9 mouse cellular contexts compared by ENCODE assay signal in genomic region chr9:58157838-58158237, GRCm38 (mm10). TPM values are rescaled to one million over a fixed set of nuclear protein-coding genes. Genes with fewer than 3 reads are reported as not detected.
DNase-seq lines count a peak whose midpoint lies in the region; ATAC-seq and TF ChIP-seq lines count a peak whose summit lies in the region.
"Had no signal": no experiment of that assay in that cellular context is flagged by ENCODE, and none has a peak within 500 bp of the region (broad histone marks: within the 10 kb centered on the region; RNA-seq: fewer than 3 reads in every experiment).

No protein-coding gene starts in this region.

- no peak overlapping the region for H3K4me2 ChIP-seq in forebrain, postnatal 0 days (ENCODE audit: low read depth)
- H3K4me2 ChIP-seq in forebrain, embryonic 13.5 days, result no peak overlapping the region
- H3K4me2 ChIP-seq in limb, embryonic 11.5 days (ENCODE audit: low read depth, severe bottlenecking), result peak overlapping the region; percentile 47

- 84% methylated on average over 13 of the region's 13 CpGs for WGBS in forebrain, postnatal 0 days
- WGBS in forebrain, embryonic 13.5 days, result 88% methylated on average over 13 of the region's 13 CpGs
- 87% methylated on average over 13 of the region's 13 CpGs for WGBS in limb, embryonic 11.5 days

- H3K9ac ChIP-seq in forebrain, postnatal 0 days, result no peak overlapping the region
- no peak overlapping the region for H3K9ac ChIP-seq in forebrain, embryonic 13.5 days
- H3K9ac ChIP-seq in limb, embryonic 11.5 days (ENCODE audit: low read length), result peak overlapping the region; percentile 42

- H3K27me3 ChIP-seq in forebrain, postnatal 0 days (ENCODE audit: insufficient read depth, low read length), result no peaks in the 10 kb centered on the region
- no peaks in the 10 kb centered on the region for H3K27me3 ChIP-seq in forebrain, embryonic 13.5 days
- H3K27me3 ChIP-seq in limb, embryonic 11.5 days (ENCODE audit: control insufficient read depth, insufficient read depth, low read length), result no peaks in the 10 kb centered on the region

- 0 out of 2 replicates have a peak overlapping the region, but pooled peaks have one; percentile 21 for H3K27ac ChIP-seq in forebrain, postnatal 0 days (ENCODE audit: low read depth, low read length)
- no peak overlapping the region for H3K27ac ChIP-seq in forebrain, embryonic 13.5 days
- peak overlapping the region; percentile 92 for H3K27ac ChIP-seq in limb, embryonic 11.5 days (replicated peaks; ENCODE audit: low read depth, low read length)

- H3K36me3 ChIP-seq in forebrain, postnatal 0 days (ENCODE audit: insufficient read depth), result no peaks in the 10 kb centered on the region
- H3K36me3 ChIP-seq in forebrain, embryonic 13.5 days (ENCODE audit: poor library complexity, severe bottlenecking), result no peaks in the 10 kb centered on the region
- H3K36me3 ChIP-seq in limb, embryonic 11.5 days (ENCODE audit: control insufficient read depth, insufficient read depth, low read length), result peaks cover 2% of the 10 kb centered on the region; the same call in 1 of the 2 replicates

- no peak for ATAC-seq in forebrain, postnatal 0 days
- no peak for ATAC-seq in forebrain, embryonic 13.5 days
- no peak for ATAC-seq in limb, embryonic 11.5 days (ENCODE audit: insufficient number of reproducible peaks, low FRiP score, low TSS enrichment, low read depth)
- ATAC-seq in CD4-positive, CD25-positive, alpha-beta regulatory T cell, adult 4 months, result no peak

- no peaks in the 10 kb centered on the region for H3K9me3 ChIP-seq in forebrain, postnatal 0 days (ENCODE audit: low read length)
- no peaks in the 10 kb centered on the region for H3K9me3 ChIP-seq in forebrain, embryonic 13.5 days (replicated peaks)
- H3K9me3 ChIP-seq in limb, embryonic 11.5 days (ENCODE audit: control insufficient read depth, low read length), result no peaks in the 10 kb centered on the region

- DNase-seq in forebrain, postnatal 0 days, result no peak
- DNase-seq in lung, postnatal 10 days, result peak; percentile 24
- DNase-seq in lung, postnatal 14 days, result no peak
- no peak for DNase-seq in limb, embryonic 11.5 days (ENCODE audit: low spot score)
- DNase-seq in adrenal gland, postnatal 25 days, result no peak
- DNase-seq in ovary, postnatal 36 days (ENCODE audit: low spot score), result no peak

- TF ChIP-seq CTCF in forebrain, postnatal 0 days (IDR thresholded peaks at IDR 0.05; ENCODE audit: low read depth), result no peak

- H3K4me1 ChIP-seq in forebrain, postnatal 0 days (ENCODE audit: insufficient read depth), result no peaks in the 10 kb centered on the region
- H3K4me1 ChIP-seq in forebrain, embryonic 13.5 days, result peaks cover 28% of the 10 kb centered on the region
- H3K4me1 ChIP-seq in limb, embryonic 11.5 days (ENCODE audit: control insufficient read depth, insufficient read depth, low read length), result peaks cover 50% of the 10 kb centered on the region

- H3K4me3 ChIP-seq in forebrain, postnatal 0 days (ENCODE audit: low read depth, low read length), result no peak overlapping the region
- no peak overlapping the region for H3K4me3 ChIP-seq in forebrain, embryonic 13.5 days
- H3K4me3 ChIP-seq in limb, embryonic 11.5 days (ENCODE audit: low read depth, low read length), result peak overlapping the region; percentile 24

RNA-seq across cellular contexts. Expression of gene Ccdc33, which starts 39.2 kb away (rescaled TPM):
- total RNA-seq in forebrain, postnatal 0 days (2014; rRNA removed), result 0.38 and 3.0 TPM in 2 replicates
- 1.1 and 1.5 TPM in 2 replicates for polyA plus RNA-seq in forebrain, postnatal 0 days (2015; fragmentation: Nextera tagmentation; extraction: Ambion mirVana)
- 1.1 and 1.8 TPM in 2 replicates for polyA plus RNA-seq in forebrain, embryonic 13.5 days (2015; fragmentation: Nextera tagmentation; extraction: Ambion mirVana)
- 0.17 TPM in 1 of 2 replicates, not detected in the other for polyA plus RNA-seq in limb, embryonic 11.5 days (2014; fragmentation: Nextera tagmentation; extraction: Ambion mirVana)
- not detected for polyA plus RNA-seq in CD4-positive, CD25-positive, alpha-beta regulatory T cell, adult 4 months (2017; shearing (Covaris generic))
- 0.39 and 0.76 TPM in 2 replicates for total RNA-seq in adrenal gland, postnatal 25 days (2021)
- polyA plus RNA-seq: C2C12 had no signal

RNA-seq across cellular contexts. Expression of gene Islr, which starts 46.3 kb away (rescaled TPM):
- 31.0 and 45.8 TPM in 2 replicates for total RNA-seq in forebrain, postnatal 0 days (2014; rRNA removed)
- 27.4 and 32.2 TPM in 2 replicates for polyA plus RNA-seq in forebrain, postnatal 0 days (2015; fragmentation: Nextera tagmentation; extraction: Ambion mirVana)
- 10.0 and 11.2 TPM in 2 replicates for polyA plus RNA-seq in forebrain, embryonic 13.5 days (2015; fragmentation: Nextera tagmentation; extraction: Ambion mirVana)
- polyA plus RNA-seq in limb, embryonic 11.5 days (2014; fragmentation: Nextera tagmentation; extraction: Ambion mirVana), result 30.8 and 37.6 TPM in 2 replicates
- 1 to 10 TPM in 1 of 2 experiments, under 1 TPM in 1; 0.77 to 1.2 TPM for polyA plus RNA-seq in CD4-positive, CD25-positive, alpha-beta regulatory T cell, adult 4 months (2017; shearing (Covaris generic))
- 10.0 and 13.3 TPM in 2 replicates for total RNA-seq in adrenal gland, postnatal 25 days (2021)

RNA-seq across cellular contexts. Expression of gene Islr2, which starts 46.3 kb away (rescaled TPM):
- 612 and 779 TPM in 2 replicates for total RNA-seq in forebrain, postnatal 0 days (2014; rRNA removed)
- 54.0 and 58.3 TPM in 2 replicates for polyA plus RNA-seq in forebrain, postnatal 0 days (2015; fragmentation: Nextera tagmentation; extraction: Ambion mirVana)
- 50.1 and 56.9 TPM in 2 replicates for polyA plus RNA-seq in forebrain, embryonic 13.5 days (2015; fragmentation: Nextera tagmentation; extraction: Ambion mirVana)
- polyA plus RNA-seq in limb, embryonic 11.5 days (2014; fragmentation: Nextera tagmentation; extraction: Ambion mirVana), result 0.48 and 0.60 TPM in 2 replicates
- polyA plus RNA-seq in CD4-positive, CD25-positive, alpha-beta regulatory T cell, adult 4 months (2017; shearing (Covaris generic)), result not detected
- 0.64 and 1.7 TPM in 2 replicates for total RNA-seq in adrenal gland, postnatal 25 days (2021)

Comparison
In these comparisons a context has a peak if more than half of its experiments do, and no peak if none do; other contexts are left out.
1. RNA of gene Islr2, which starts 46.3 kb away (polyA plus RNA-seq): 54.0 to 58.3 TPM in forebrain, postnatal 0 days and 50.1 to 56.9 TPM in forebrain, embryonic 13.5 days; 0.48 to 0.60 TPM in limb, embryonic 11.5 days and not detected in CD4-positive, CD25-positive, alpha-beta regulatory T cell, adult 4 months; every median in the first group is over 10 times any median in the second.